Mouse (Mus musculus): Measurements from ENCODE around the gene Taf10.

DNA sequence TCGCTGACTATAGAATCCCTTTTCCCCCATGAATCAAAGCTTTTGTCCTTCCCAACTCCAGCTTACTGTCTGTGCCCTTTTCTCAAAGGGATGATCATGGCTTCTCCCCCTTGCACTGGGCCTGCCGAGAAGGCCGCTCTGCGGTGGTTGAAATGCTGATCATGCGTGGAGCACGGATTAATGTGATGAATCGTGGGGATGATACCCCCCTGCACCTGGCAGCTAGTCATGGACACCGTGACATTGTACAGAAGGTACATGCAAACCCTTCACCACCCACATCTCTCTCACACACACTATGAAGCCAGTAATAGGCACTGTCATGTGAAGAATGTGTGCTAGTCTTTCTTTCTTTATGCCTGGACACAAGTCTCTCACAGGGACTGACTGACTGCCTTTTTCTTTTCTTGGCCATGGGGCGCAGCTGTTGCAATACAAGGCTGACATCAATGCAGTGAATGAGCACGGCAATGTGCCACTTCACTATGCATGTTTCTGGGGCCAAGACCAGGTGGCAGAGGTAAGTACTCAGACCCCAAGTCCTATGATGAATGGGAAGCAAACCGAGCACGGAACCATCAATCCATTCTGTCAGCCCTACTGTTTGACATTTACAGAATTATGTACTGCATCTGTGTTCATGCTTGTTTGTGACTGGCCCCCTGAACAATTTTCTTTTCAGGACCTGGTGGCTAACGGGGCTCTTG is 3.9 kb downstream of the Taf10 start:
- TF ChIP-seq CTCF (IDR thresholded peaks at IDR 0.05; ENCODE audit: low read depth, low read length) = no peak
- TF ChIP-seq POLR2A (IDR thresholded peaks at IDR 0.05; ENCODE audit: insufficient read depth, low read length) = no peak

Measured in ES-Bruce4 (cell line).